Mouse (Mus musculus) forebrain, postnatal 0 days (tissue): Measurements from ENCODE around the gene Mapkbp1. TPM values are rescaled to one million over a fixed set of nuclear protein-coding genes. Genes with fewer than 3 reads are reported as not detected.

ENCODE experiments used
- ATAC-seq: fragments of 200-750 bp; cut with Nextera tagmentation; 2 replicates; pipeline ENCODE4 v1.8.0; 2017; ENCODE audit warnings: mild to moderate bottlenecking, moderate library complexity
- DNase-seq: peaks from one replicate; pipeline ENCODE4 v3.0.0-alpha.2; 2015
- H3K27ac ChIP-seq: fragments of 300-500 bp; sonication (generic); 2 replicates; pipeline ENCODE4 v1.5.1; 2014; ENCODE audit warnings: low read depth, mild to moderate bottlenecking, antibody characterized with exemption, low read length, moderate library complexity, mixed read lengths
- H3K27me3 ChIP-seq: fragments of 300-500 bp; sonication (generic); 2 replicates; pipeline ENCODE4 v1.6.1; 2014; ENCODE audit warnings: mild to moderate bottlenecking, low read length, mixed read lengths; ENCODE audit not compliant: insufficient read depth
- H3K36me3 ChIP-seq: fragments of 300-500 bp; sonication (generic); 2 replicates; pipeline ENCODE4 v1.6.1; 2014; ENCODE audit warnings: mild to moderate bottlenecking, moderate library complexity; ENCODE audit not compliant: insufficient read depth
- H3K4me1 ChIP-seq: fragments of 300-500 bp; sonication (generic); 2 replicates; pipeline ENCODE4 v1.6.1; 2014; ENCODE audit warnings: antibody characterized with exemption; ENCODE audit not compliant: insufficient read depth
- H3K4me2 ChIP-seq: fragments of 300-500 bp; sonication (generic); 2 replicates; pipeline ENCODE4 v1.6.1; 2014; ENCODE audit warnings: low read depth, mild to moderate bottlenecking, moderate library complexity
- H3K4me3 ChIP-seq: fragments of 300-500 bp; sonication (generic); 2 replicates; pipeline ENCODE4 v1.5.1; 2014; ENCODE audit warnings: low read depth, low read length, mixed read lengths
- H3K9ac ChIP-seq: fragments of 300-500 bp; sonication (generic); 2 replicates; pipeline ENCODE4 v1.6.1; 2014; ENCODE audit warnings: mild to moderate bottlenecking
- H3K9me3 ChIP-seq: fragments of 300-500 bp; sonication (generic); 2 replicates; pipeline ENCODE4 v1.6.1; 2016; ENCODE audit warnings: low read length
- CTCF ChIP-seq: sonication (generic); IDR thresholded peaks from 2 replicates; pipeline ENCODE4 v1.5.1; 2016; ENCODE audit warnings: antibody characterized with exemption, control low read depth, low read depth
- WGBS: fragments of 180-500 bp; shearing (Covaris S2); extraction: QIAGEN DNeasy Blood & Tissue Kit; methylation state at CpG from one replicate; pipeline ENCODE4 v1.1.7; 2014; 5-methylcytosine and 5-hydroxymethylcytosine counted together
- polyA plus RNA-seq: library from polyadenylated mRNA; unstranded; fragments of >200 nt; fragmentation: Nextera tagmentation; extraction: Ambion mirVana; gene quantifications from 2 replicates; pipeline ENCODE4 v1.2.1, GENCODE M21; 2015
- total RNA-seq: library from RNA; depleted of rRNA; stranded (reverse); fragments of >200 nt; gene quantifications from 2 replicates; pipeline ENCODE4 v1.2.3, GENCODE M21; 2014

The Mapkbp1 gene
- total and polyA plus RNA-seq, 2 experiments from 2014 or later, result 7.4 to 42.5 TPM

GRCm38 (mm10) chr2:119986369-119986768, 13.9 kb downstream of the Mapkbp1 start:
- DNase-seq (no peak), ATAC-seq (no peak)
- Histone ChIP-seq H3K9ac (no peak overlapping the region), H3K36me3 (no peaks in the 10 kb centered on the region), H3K27ac (no peak overlapping the region), H3K9me3 (no peaks in the 10 kb centered on the region), H3K4me3 (no peak overlapping the region), H3K4me2 (no peak overlapping the region), H3K4me1 (no peaks in the 10 kb centered on the region), H3K27me3 (no peaks in the 10 kb centered on the region)
- TF ChIP-seq CTCF, result no peak
- WGBS, result 72% methylated on average over 6 of the region's 6 CpGs

GRCm38 (mm10) chr2:119987441-119987840, 14.9 kb downstream of the Mapkbp1 start:
- no peak overlapping the region for H3K4me2 ChIP-seq
- H3K4me3 ChIP-seq, result no peak overlapping the region
- no peaks in the 10 kb centered on the region for H3K4me1 ChIP-seq
- no peaks in the 10 kb centered on the region for H3K9me3 ChIP-seq
- WGBS, result 95% methylated on average over 2 of the region's 2 CpGs
- no peaks in the 10 kb centered on the region for H3K36me3 ChIP-seq
- TF ChIP-seq CTCF, result no peak
- DNase-seq (no peak), ATAC-seq (no peak)
- H3K27ac ChIP-seq, result no peak overlapping the region
- H3K27me3 ChIP-seq, result no peaks in the 10 kb centered on the region
- H3K9ac ChIP-seq, result no peak overlapping the region

GRCm38 (mm10) chr2:119988952-119989351, 16.5 kb downstream of the Mapkbp1 start:
- no peak overlapping the region for H3K9ac ChIP-seq
- TF ChIP-seq CTCF, result no peak
- no peak for DNase-seq
- 95% methylated on average over 4 of the region's 4 CpGs for WGBS
- H3K4me2 ChIP-seq, result no peak overlapping the region
- no peak overlapping the region for H3K4me3 ChIP-seq
- H3K4me1 ChIP-seq, result no peaks in the 10 kb centered on the region
- no peak overlapping the region for H3K27ac ChIP-seq
- H3K36me3 ChIP-seq, result no peaks in the 10 kb centered on the region
- no peaks in the 10 kb centered on the region for H3K9me3 ChIP-seq
- no peak for ATAC-seq
- no peaks in the 10 kb centered on the region for H3K27me3 ChIP-seq

- no peak overlapping the region for H3K4me2 ChIP-seq
- H3K9ac ChIP-seq, result no peak overlapping the region
- no peak for ATAC-seq
- no peaks in the 10 kb centered on the region for H3K4me1 ChIP-seq
- no peaks in the 10 kb centered on the region for H3K27me3 ChIP-seq
- H3K36me3 ChIP-seq, result no peaks in the 10 kb centered on the region
- no peaks in the 10 kb centered on the region for H3K9me3 ChIP-seq
- no peak overlapping the region for H3K27ac ChIP-seq
- DNase-seq, result no peak
- no peak overlapping the region for H3K4me3 ChIP-seq
- 85% methylated on average over 6 of the region's 6 CpGs for WGBS
- TF ChIP-seq CTCF, result no peak
Observed at GRCm38 (mm10) chr2:119990881-119991280, 18.4 kb downstream of the Mapkbp1 start.

GRCm38 (mm10) chr2:119992349-119992748, 19.9 kb downstream of the Mapkbp1 start:
- H3K9me3 ChIP-seq, result no peaks in the 10 kb centered on the region
- no peak overlapping the region for H3K27ac ChIP-seq
- no peak overlapping the region for H3K4me3 ChIP-seq
- H3K4me1 ChIP-seq, result no peaks in the 10 kb centered on the region
- TF ChIP-seq CTCF, result no peak
- DNase-seq (no peak), ATAC-seq (no peak)
- H3K36me3 ChIP-seq, result no peaks in the 10 kb centered on the region
- H3K4me2 ChIP-seq, result no peak overlapping the region
- H3K27me3 ChIP-seq, result no peaks in the 10 kb centered on the region
- H3K9ac ChIP-seq, result no peak overlapping the region
- WGBS, result 84% methylated on average over 2 of the region's 2 CpGs

GRCm38 (mm10) chr2:119993515-119993914, 21.0 kb downstream of the Mapkbp1 start:
- ATAC-seq (no peak), DNase-seq (no peak)
- no peak for TF ChIP-seq CTCF
- Histone ChIP-seq H3K4me3 (no peak overlapping the region), H3K9ac (no peak overlapping the region), H3K36me3 (no peaks in the 10 kb centered on the region; the same call in 1 of the 2 replicates), H3K4me2 (no peak overlapping the region), H3K9me3 (no peaks in the 10 kb centered on the region), H3K27me3 (no peaks in the 10 kb centered on the region), H3K4me1 (no peaks in the 10 kb centered on the region), H3K27ac (no peak overlapping the region)
- WGBS, result 59% methylated on average over 2 of the region's 2 CpGs

- DNase-seq (no peak), ATAC-seq (no peak)
- Histone ChIP-seq H3K36me3 (peaks cover 6% of the 10 kb centered on the region), H3K9ac (no peak overlapping the region), H3K27me3 (no peaks in the 10 kb centered on the region), H3K4me3 (no peak overlapping the region), H3K9me3 (no peaks in the 10 kb centered on the region), H3K4me2 (no peak overlapping the region), H3K27ac (peak overlapping the region; percentile 4; the same call in 1 of the 2 replicates), H3K4me1 (no peaks in the 10 kb centered on the region)
- no peak for TF ChIP-seq CTCF
- WGBS, result 89% methylated on average over 6 of the region's 6 CpGs
Observed at GRCm38 (mm10) chr2:119994839-119995238, 22.3 kb downstream of the Mapkbp1 start.
